Mouse (Mus musculus): ENCODE measurements around the gene Cacng1.
A peak's percentile ranks its signal among the peaks of the same experiment; 100 is the strongest.

Cacng1 gene

DNA sequence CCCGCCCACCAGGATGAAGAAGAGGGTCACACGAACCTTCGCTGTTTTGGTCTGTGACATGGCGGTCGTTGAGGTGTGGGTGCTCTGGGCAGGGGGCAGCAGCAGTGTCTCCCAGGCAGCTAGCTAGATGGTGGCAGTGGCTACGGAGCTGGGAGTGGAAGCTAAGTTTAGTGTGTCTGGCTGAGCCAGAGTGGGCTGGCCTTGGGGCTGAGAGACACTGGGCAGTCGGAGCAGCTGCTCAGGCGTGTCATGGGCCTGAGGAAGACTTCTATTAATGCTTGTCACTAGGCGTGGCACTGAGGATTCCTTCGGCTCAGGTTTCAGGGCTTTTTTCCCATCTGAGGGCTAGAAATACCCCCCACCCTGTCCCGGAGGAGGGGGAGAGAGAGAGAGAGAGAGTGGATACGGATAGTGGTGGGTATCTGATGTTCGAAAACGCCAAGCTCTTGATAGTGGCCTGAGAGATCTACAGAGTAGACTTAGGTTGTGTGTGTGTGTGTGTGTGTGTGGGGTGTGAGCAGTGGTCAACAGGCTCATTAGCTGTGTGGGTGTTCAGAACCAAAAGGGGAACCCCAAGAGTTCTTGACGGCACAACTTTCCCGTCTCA is at the start of gene Cacng1:
Gene Cacng1, minus strand, starts transcription at position 191 of the 607 bp plus-strand sequence.
- DNase-seq, result no peak

- DNase-seq, result no peak
These were observed 46.6 kb upstream of the Cacng1 start for GRCm38 (mm10) chr11:107762688-107763460.

DNA sequence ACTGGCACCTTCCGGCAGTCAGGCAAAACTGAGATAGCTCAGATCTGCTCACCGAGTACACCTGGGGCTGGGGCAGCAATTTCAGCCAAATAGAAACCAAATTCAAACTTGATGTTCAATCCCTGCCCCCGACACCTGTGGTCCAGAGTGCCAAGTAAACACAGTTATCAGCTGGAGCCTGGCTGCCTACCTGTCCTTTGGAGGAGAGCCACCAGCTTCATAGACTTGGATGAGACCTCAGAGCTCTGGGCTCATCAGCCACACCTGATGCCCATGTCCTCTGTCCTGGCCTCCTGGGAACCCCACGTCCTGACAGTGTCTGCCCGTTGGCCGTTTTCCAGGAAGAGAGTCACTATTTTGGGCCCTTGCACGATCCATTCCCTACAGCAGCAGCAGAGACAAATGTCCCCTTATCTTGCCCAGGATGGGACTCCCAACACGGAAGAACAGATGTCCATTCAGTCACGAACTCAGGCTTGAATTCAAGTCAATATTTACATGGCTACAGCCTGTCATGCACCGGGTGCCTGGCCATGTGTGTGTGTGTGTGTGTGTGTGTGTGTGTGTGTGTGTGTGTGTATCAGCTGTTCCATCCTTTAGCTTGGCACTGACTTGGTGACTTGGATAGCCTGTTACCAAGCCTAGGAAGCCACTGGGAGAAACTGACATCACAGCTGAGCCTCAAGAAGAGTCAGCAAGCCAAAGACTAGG is 45.6 kb upstream of the Cacng1 start:
- DNase-seq, result peak; percentile 12

GRCm38 (mm10) chr11:107760001-107760400 is 43.7 kb upstream of the Cacng1 start:
- DNase-seq, result no peak

- no peak for DNase-seq
These were observed 43.2 kb upstream of the Cacng1 start for GRCm38 (mm10) chr11:107759516-107759915.

- DNase-seq, result no peak
These were observed 32.8 kb upstream of the Cacng1 start for GRCm38 (mm10) chr11:107749114-107749513.

DNA sequence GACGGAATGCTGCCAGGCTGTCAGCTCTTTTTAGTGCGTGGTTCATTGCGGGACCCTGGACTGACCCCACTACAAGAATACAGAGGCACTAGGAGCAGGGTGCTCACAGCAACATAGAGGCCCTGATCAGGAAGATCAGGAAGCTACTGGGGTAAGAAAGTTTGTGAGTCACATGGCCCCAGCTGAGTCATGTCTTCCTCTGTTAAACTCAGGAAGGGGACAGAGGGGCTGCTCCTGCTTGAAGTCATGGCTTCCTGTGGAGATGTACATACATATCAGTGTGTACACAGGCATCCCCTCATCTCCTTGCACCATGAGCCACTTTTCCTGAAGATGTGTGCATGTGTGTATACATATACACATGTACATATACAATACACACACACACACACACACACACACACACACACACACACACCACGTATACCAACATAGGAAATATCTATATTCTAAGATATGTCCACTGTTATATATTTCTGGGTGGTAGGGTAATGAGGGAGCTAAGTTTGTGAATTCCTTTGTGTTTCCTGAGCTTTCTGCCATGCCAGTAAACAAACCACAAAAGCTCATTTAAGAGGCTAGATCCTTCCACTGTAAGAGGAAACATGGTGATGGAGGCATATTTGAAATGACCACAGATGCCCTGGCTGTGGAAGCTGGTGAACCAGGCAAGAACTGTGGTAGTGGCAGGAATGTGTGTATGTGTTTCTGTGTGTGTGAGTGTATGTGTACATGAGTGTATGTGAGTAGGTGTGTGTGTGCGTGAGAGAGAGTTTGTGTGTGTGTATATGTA is 32.1 kb upstream of the Cacng1 start:
- DNase-seq, result no peak

GRCm38 (mm10) chr11:107743100-107743499 is 26.8 kb upstream of the Cacng1 start:
- no peak for DNase-seq

GRCm38 (mm10) chr11:107738418-107739099 is 22.2 kb upstream of the Cacng1 start:
- DNase-seq, result no peak

DNA sequence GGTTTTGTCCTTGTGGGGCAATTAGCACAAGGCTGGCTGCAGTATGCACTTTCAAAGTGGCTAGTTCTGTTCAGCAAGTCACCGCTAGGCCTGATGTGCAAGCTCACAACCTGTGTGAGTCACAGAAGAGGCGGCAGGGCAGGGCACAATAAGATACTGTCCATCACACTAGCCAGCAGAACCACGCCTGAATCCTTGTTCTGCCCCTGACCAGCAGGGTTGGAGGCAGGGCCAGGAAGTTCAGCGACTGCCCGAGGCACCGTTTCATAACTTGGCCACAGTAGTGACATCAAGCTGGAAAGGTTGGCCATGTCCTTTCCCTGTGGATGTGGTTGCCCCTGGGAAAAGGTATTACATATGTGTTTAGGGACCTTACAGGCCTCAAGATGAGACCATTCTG is 21.6 kb upstream of the Cacng1 start:
- no peak for DNase-seq

DNA sequence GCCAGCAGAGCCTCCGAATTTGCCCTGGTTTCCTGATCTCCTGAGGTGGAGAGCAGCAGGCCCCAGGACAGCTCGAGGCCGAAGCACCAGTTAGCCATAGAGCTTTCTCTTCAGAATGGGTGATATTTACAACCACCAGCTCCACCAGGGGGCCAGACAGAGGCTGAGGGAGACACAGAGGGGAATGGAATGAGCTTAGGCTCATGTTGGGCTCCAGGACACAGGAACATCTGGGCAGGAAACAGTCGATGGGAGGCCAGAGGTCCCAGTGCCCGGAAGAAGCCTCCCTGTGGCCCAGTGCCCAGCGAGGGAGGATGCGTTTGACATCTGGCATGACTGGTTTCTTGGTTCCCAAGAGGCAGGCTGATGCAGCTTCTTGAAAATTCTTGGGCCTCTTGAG is 17.8 kb upstream of the Cacng1 start:
- no peak for DNase-seq

GRCm38 (mm10) chr11:107731498-107731897 is 15.2 kb upstream of the Cacng1 start:
- no peak for DNase-seq

- peak; percentile 76 for DNase-seq
These were observed 14.6 kb upstream of the Cacng1 start for GRCm38 (mm10) chr11:107730940-107731339.

- DNase-seq, result no peak
These were observed 12.8 kb upstream of the Cacng1 start for GRCm38 (mm10) chr11:107729141-107729540.

DNA sequence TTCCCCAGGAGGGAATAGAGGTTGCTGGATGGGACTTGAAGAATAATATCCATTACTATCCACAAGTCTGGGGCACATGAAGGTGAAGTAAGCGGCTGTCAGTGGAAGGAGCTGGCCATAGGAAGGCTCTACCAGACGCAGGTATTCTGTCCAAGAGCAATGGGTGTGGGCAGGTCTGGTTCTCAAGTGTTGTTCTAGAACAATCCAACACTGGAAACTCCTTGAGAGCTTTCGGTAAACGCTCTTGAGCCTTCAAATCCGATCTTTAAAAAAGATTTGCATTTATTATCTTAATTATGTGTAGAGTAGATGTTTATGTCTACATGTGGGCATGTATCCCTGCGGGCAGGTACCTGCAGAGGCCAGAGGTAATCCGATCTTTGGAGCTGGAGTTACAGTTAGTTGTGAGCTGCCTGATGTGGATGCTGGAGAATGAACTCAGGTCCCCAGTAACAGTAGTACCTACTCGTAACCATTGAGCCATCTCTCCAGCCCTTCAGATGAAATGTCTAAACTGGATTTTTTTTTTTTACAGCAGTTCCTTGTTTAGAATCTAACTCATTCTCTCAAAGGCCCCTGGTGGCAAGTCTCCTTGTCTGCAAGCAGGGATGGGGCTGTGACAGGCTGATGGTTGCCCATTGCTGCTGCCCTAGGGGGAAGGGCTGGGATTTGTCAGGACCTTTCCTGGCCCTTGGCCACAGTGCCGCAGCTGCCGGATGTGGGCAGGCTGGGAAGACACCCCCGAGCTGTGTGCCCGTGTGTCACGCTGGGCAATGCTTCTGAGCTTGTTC is 11.9 kb upstream of the Cacng1 start:
- DNase-seq, result no peak

GRCm38 (mm10) chr11:107724603-107725002 is 8.3 kb upstream of the Cacng1 start:
- no peak for DNase-seq

GRCm38 (mm10) chr11:107721057-107721456 is 4.7 kb upstream of the Cacng1 start:
- no peak for DNase-seq

DNA sequence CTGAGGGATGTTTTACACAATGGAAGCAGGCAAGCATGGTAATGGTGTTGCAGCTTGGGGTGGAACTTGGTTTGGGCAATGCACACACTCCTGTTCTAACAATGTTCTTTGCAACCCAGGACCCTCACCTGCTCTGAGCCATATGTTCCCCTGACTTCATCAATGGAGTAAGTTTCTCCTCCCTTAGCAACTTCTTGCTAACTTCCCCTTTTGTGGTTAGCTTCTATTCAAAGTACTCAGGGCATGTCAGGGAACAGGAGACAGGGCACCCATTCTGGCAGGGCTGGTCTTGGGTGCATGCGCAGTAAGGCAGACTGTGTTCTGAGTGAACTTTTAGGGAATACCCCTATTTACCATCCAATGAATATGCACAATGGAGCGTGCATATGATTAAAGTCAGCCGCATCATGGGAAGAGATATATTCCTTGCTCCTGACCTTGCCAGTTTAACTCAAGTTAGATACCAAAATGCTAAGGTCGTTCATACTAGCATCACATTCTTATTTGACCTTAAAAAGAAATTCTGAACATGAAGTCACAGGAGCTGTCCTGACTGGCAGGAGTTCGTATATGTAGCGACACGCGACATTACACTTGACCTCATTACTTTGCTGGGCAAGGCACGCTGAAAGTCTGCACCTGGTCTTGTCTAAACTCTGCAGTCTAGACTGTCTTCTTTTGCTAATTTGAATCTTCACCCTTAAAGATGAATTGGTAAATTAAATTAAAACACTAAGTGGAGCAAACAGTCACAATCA is 4.1 kb upstream of the Cacng1 start:
- DNase-seq, result no peak

GRCm38 (mm10) chr11:107714368-107714767 is 2.0 kb downstream of the Cacng1 start:
- no peak for DNase-seq

DNA sequence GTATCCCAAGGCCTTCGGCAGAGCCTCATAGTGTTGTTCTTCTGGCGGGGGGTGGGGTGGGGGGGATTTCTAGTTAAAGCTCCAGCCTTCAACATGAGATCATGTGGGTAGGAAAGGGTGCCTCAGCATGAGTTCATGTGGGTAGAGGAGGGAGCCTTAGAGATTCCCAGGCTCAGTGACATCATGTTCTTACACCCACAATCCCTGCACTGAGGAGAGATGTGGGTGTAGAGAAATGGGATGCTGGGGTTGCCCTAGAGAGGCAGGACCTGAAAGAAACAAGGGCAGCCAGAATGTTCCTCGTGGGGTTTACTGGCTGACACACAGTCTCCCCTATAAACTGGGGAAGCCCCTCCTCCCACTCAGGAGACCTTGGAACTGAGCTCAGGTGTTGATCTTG is 5.9 kb downstream of the Cacng1 start:
- DNase-seq, result no peak

All from cerebellum, adult 9-11 months (tissue).